Mouse (Mus musculus): ENCODE measurements around the gene Magi1.

- TF ChIP-seq CTCF (IDR thresholded peaks at IDR 0.05; ENCODE audit: insufficient read depth, low read depth, low read length): no peak
- no peak for TF ChIP-seq POLR2A (IDR thresholded peaks at IDR 0.05; ENCODE audit: insufficient read depth, low read depth, low read length)
Observed at GRCm38 (mm10) chr6:93771081-93771480, 512.6 kb downstream of the Magi1 start.

Data from olfactory bulb, adult 2 months (tissue).